Mouse (Mus musculus): ENCODE measurements around the gene Prss16. TPM values are rescaled to one million over a fixed set of nuclear protein-coding genes. Genes with fewer than 3 reads are reported as not detected.

Gene Prss16
- 62.9 and 135 TPM in 2 replicates for polyA plus RNA-seq (2015; fragmentation: Nextera tagmentation; extraction: Ambion mirVana)

GRCm38 (mm10) chr13:22009642-22010041, at the start of gene Prss16:
TSS of gene Prss16 (minus strand) at chr13:22009742.
- Histone ChIP-seq H3K27ac (ENCODE audit: low read length) (no peak within 1 kb of the TSS), H3K4me3 (ENCODE audit: low read length) (no peak within 1 kb of the TSS), H3K9ac (ENCODE audit: low read length) (no peak within 1 kb of the TSS), H3K9me3 (replicated peaks; ENCODE audit: control insufficient read depth, low read length) (no peaks in the 10 kb centered on the region), H3K4me2 (ENCODE audit: low read depth, low read length) (no peak within 1 kb of the TSS), H3K4me1 (ENCODE audit: control insufficient read depth, insufficient read depth, low read length) (peaks cover 13% of the 10 kb centered on the region), H3K36me3 (ENCODE audit: control insufficient read depth, insufficient read depth) (no peaks in the 10 kb centered on the region), H3K27me3 (ENCODE audit: control insufficient read depth, insufficient read depth, low read length) (peaks cover 70% of the 10 kb centered on the region)
- 40% methylated on average over 6 of the region's 7 CpGs for WGBS
- ATAC-seq (replicated peaks; ENCODE audit: extremely low read depth, insufficient read depth, low FRiP score), result no peak

GRCm38 (mm10) chr13:22053754-22054153, 44.2 kb upstream of the Prss16 start:
- no peak for ATAC-seq (replicated peaks; ENCODE audit: extremely low read depth, insufficient read depth, low FRiP score)
- Histone ChIP-seq H3K27ac (ENCODE audit: low read length) (no peak overlapping the region), H3K4me1 (ENCODE audit: control insufficient read depth, insufficient read depth, low read length) (0 out of 2 replicates have a peak, but pooled peaks cover 4% of the 10 kb centered on the region), H3K9me3 (replicated peaks; ENCODE audit: control insufficient read depth, low read length) (no peaks in the 10 kb centered on the region), H3K27me3 (ENCODE audit: control insufficient read depth, insufficient read depth, low read length) (no peaks in the 10 kb centered on the region), H3K36me3 (ENCODE audit: control insufficient read depth, insufficient read depth) (no peaks in the 10 kb centered on the region), H3K9ac (ENCODE audit: low read length) (no peak overlapping the region), H3K4me2 (ENCODE audit: low read depth, low read length) (no peak overlapping the region), H3K4me3 (ENCODE audit: low read length) (no peak overlapping the region)
- 94% methylated on average over 1 of the region's 1 CpGs for WGBS

- Histone ChIP-seq H3K4me1 (ENCODE audit: control insufficient read depth, insufficient read depth, low read length) (0 out of 2 replicates have a peak, but pooled peaks cover 4% of the 10 kb centered on the region), H3K36me3 (ENCODE audit: control insufficient read depth, insufficient read depth) (no peaks in the 10 kb centered on the region), H3K9me3 (replicated peaks; ENCODE audit: control insufficient read depth, low read length) (no peaks in the 10 kb centered on the region), H3K9ac (ENCODE audit: low read length) (peak overlapping the region; percentile 81), H3K27me3 (ENCODE audit: control insufficient read depth, insufficient read depth, low read length) (no peaks in the 10 kb centered on the region), H3K27ac (ENCODE audit: low read length) (peak overlapping the region; percentile 86; the same call in 1 of the 2 replicates), H3K4me3 (ENCODE audit: low read length) (peak overlapping the region; percentile 74), H3K4me2 (ENCODE audit: low read depth, low read length) (peak overlapping the region; percentile 89)
- no peak for ATAC-seq (replicated peaks; ENCODE audit: extremely low read depth, insufficient read depth, low FRiP score)
- 13% methylated on average over 5 of the region's 5 CpGs for WGBS
Observed at GRCm38 (mm10) chr13:22051523-22051859, 41.9 kb upstream of the Prss16 start.

- Histone ChIP-seq H3K9ac (ENCODE audit: low read length) (peak overlapping the region; percentile 81), H3K4me1 (ENCODE audit: control insufficient read depth, insufficient read depth, low read length) (0 out of 2 replicates have a peak, but pooled peaks cover 4% of the 10 kb centered on the region), H3K9me3 (replicated peaks; ENCODE audit: control insufficient read depth, low read length) (no peaks in the 10 kb centered on the region), H3K4me2 (ENCODE audit: low read depth, low read length) (peak overlapping the region; percentile 89), H3K27ac (ENCODE audit: low read length) (peak overlapping the region; percentile 86), H3K27me3 (ENCODE audit: control insufficient read depth, insufficient read depth, low read length) (no peaks in the 10 kb centered on the region), H3K4me3 (ENCODE audit: low read length) (peak overlapping the region; percentile 74), H3K36me3 (ENCODE audit: control insufficient read depth, insufficient read depth) (no peaks in the 10 kb centered on the region)
- peak; percentile 94 for ATAC-seq (replicated peaks; ENCODE audit: extremely low read depth, insufficient read depth, low FRiP score)
- under 1% methylated on average over 52 of the region's 52 CpGs for WGBS
Observed at GRCm38 (mm10) chr13:22050591-22051522, 41.3 kb upstream of the Prss16 start.

- no peaks in the 10 kb centered on the region for H3K36me3 ChIP-seq (ENCODE audit: control insufficient read depth, insufficient read depth)
- H3K27me3 ChIP-seq (ENCODE audit: control insufficient read depth, insufficient read depth, low read length), result no peaks in the 10 kb centered on the region
- no peak for ATAC-seq (replicated peaks; ENCODE audit: extremely low read depth, insufficient read depth, low FRiP score)
- peak overlapping the region; percentile 89 for H3K4me2 ChIP-seq (ENCODE audit: low read depth, low read length)
- H3K9ac ChIP-seq (ENCODE audit: low read length), result peak overlapping the region; percentile 81
- peak overlapping the region; percentile 74 for H3K4me3 ChIP-seq (ENCODE audit: low read length)
- H3K9me3 ChIP-seq (replicated peaks; ENCODE audit: control insufficient read depth, low read length), result no peaks in the 10 kb centered on the region
- under 1% methylated on average over 14 of the region's 14 CpGs for WGBS
- 0 out of 2 replicates have a peak, but pooled peaks cover 4% of the 10 kb centered on the region for H3K4me1 ChIP-seq (ENCODE audit: control insufficient read depth, insufficient read depth, low read length)
- peak overlapping the region; percentile 86 for H3K27ac ChIP-seq (ENCODE audit: low read length)
Observed at GRCm38 (mm10) chr13:22049737-22050440, 40.3 kb upstream of the Prss16 start.

- Histone ChIP-seq H3K4me2 (ENCODE audit: low read depth, low read length) (no peak overlapping the region), H3K4me3 (ENCODE audit: low read length) (no peak overlapping the region), H3K4me1 (ENCODE audit: control insufficient read depth, insufficient read depth, low read length) (peaks cover 7% of the 10 kb centered on the region), H3K27ac (ENCODE audit: low read length) (no peak overlapping the region), H3K9ac (ENCODE audit: low read length) (no peak overlapping the region), H3K9me3 (replicated peaks; ENCODE audit: control insufficient read depth, low read length) (no peaks in the 10 kb centered on the region), H3K27me3 (ENCODE audit: control insufficient read depth, insufficient read depth, low read length) (no peaks in the 10 kb centered on the region), H3K36me3 (ENCODE audit: control insufficient read depth, insufficient read depth) (no peaks in the 10 kb centered on the region)
- 72% methylated on average over 2 of the region's 2 CpGs for WGBS
- ATAC-seq (replicated peaks; ENCODE audit: extremely low read depth, insufficient read depth, low FRiP score), result no peak
Observed at GRCm38 (mm10) chr13:22049041-22049440, 39.5 kb upstream of the Prss16 start.

GRCm38 (mm10) chr13:22045311-22045710, 35.8 kb upstream of the Prss16 start:
- no peaks in the 10 kb centered on the region for H3K27me3 ChIP-seq (ENCODE audit: control insufficient read depth, insufficient read depth, low read length)
- no peaks in the 10 kb centered on the region for H3K36me3 ChIP-seq (ENCODE audit: control insufficient read depth, insufficient read depth)
- no peak for ATAC-seq (replicated peaks; ENCODE audit: extremely low read depth, insufficient read depth, low FRiP score)
- 47% methylated on average over 2 of the region's 2 CpGs for WGBS
- H3K4me1 ChIP-seq (ENCODE audit: control insufficient read depth, insufficient read depth, low read length), result peaks cover 20% of the 10 kb centered on the region
- H3K9ac ChIP-seq (ENCODE audit: low read length), result no peak overlapping the region
- no peaks in the 10 kb centered on the region for H3K9me3 ChIP-seq (replicated peaks; ENCODE audit: control insufficient read depth, low read length)
- no peak overlapping the region for H3K27ac ChIP-seq (ENCODE audit: low read length)
- H3K4me3 ChIP-seq (ENCODE audit: low read length), result no peak overlapping the region
- H3K4me2 ChIP-seq (ENCODE audit: low read depth, low read length), result no peak overlapping the region

- H3K27ac ChIP-seq (ENCODE audit: low read length), result no peak overlapping the region
- peaks cover 22% of the 10 kb centered on the region for H3K4me1 ChIP-seq (ENCODE audit: control insufficient read depth, insufficient read depth, low read length)
- no peaks in the 10 kb centered on the region for H3K27me3 ChIP-seq (ENCODE audit: control insufficient read depth, insufficient read depth, low read length)
- no peak overlapping the region for H3K4me3 ChIP-seq (ENCODE audit: low read length)
- no peaks in the 10 kb centered on the region for H3K9me3 ChIP-seq (replicated peaks; ENCODE audit: control insufficient read depth, low read length)
- peak overlapping the region; percentile 64 for H3K4me2 ChIP-seq (ENCODE audit: low read depth, low read length)
- 86% methylated on average over 6 of the region's 6 CpGs for WGBS
- ATAC-seq (replicated peaks; ENCODE audit: extremely low read depth, insufficient read depth, low FRiP score), result no peak
- H3K36me3 ChIP-seq (ENCODE audit: control insufficient read depth, insufficient read depth), result no peaks in the 10 kb centered on the region
- no peak overlapping the region; the same call in 1 of the 2 replicates for H3K9ac ChIP-seq (ENCODE audit: low read length)
Observed at GRCm38 (mm10) chr13:22044432-22045155, 35.1 kb upstream of the Prss16 start.
